Mouse (Mus musculus): ENCODE results near the gene Rps6kb1. TPM values are rescaled to one million over a fixed set of nuclear protein-coding genes. Genes with fewer than 3 reads are reported as not detected.
A peak's percentile ranks its signal among the peaks of the same experiment; 100 is the strongest.

Gene Rps6kb1
- polyA plus RNA-seq (2015; fragmentation: Nextera tagmentation; extraction: Ambion mirVana), result 58.2 and 65.2 TPM in 2 replicates

DNA sequence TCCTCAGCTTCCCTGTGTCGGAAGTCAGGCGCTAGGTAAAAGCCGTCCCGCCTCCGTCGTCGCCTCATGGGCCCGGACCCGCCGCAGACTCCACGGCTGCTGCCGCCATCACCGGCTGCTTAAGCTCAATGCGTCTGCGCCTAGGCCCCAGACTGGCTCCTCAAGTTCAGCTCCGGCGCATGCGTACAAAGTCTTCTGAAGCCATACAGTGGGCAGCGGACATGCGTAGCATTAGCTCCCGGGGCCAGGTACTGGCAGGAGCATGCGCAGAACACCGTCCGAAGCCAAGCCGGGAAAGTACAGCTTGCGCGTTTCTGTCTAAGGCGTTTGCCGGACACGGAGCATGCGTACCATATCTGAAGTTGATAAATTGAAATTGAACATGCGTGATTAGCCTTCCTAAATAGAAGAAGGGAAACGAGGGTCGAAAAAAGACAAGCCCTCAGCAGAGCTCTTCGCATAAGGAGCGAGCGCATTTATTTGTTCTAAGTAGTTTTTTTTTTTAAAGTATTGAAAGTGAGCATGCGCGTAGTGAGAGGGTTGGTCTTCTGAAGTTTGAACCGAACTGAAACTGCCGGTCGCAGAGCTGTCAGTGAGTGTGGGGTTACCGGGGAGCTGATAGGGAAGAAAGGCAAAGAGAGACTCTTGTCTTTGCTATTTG lies at the start of gene Rps6kb1, which contains the start of gene Tubd1:
TSS of gene Rps6kb1 (minus strand) at position 167 of the 661 bp plus-strand sequence.
TSS of gene Tubd1 (plus strand) at position 353 of the 661 bp plus-strand sequence.

DNA sequence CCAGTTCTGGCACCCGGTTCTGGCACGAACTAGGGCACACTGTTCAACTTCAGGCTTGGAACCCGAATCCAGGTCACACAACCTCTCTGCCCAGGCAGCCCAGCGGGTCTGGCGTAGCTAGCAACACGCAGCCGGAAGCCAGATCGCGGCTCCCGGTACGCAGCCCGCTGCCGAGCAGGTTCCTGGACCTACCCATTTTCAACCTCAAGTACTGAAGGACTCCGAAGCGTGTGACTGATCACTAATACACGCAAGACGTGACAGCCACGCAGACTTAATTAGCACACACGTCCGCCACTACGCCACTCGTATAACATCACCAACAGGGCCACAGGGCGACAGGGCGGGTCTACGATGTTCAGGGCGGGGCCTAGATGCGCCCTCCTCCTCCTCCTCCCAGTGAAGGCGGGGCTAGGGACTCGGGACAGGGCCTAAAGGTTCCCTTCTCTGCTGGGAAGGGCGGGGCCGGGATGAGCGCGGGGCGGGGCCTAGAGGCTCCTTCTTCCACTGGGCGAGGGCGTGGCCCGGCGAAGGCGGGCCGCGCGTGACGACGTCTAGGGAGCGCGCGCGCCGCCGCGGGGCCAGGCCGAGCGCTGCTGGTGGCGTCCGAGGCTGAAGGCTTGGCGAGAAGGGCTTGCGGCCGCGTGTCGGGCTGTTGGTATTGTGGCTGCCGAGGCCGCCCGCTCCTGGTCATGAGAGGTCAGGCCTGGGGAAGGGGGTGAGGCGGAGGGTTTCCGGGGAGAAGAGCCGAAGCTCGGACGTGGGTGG lies 60.3 kb downstream of the Rps6kb1 start, which contains the start of gene Rnft1:
TSS of gene Rnft1 (plus strand) at position 557 of the 768 bp plus-strand sequence.

MicroRNAs encoded within 50 kb of the gene (microRNA counts, 519-probe panel; counts per million panel counts)
- 5,065 counts per million, percentile 62 among the panel's probes with 10 or more counts for microRNA mmu-miR-21

Small RNA genes lying within 50 kb of the gene (microRNA-seq; reads per million reads assigned to microRNA genes)
- 5,314 reads per million, percentile 92 among the genes with 10 or more reads in this experiment for gene Mir21a

Other genes starting within 250 kb of the Rps6kb1 start
- 6.3 and 6.4 TPM in 2 replicates for gene Med13, start 187.2 kb downstream of the Rps6kb1 start, polyA plus RNA-seq (2015; fragmentation: Nextera tagmentation; extraction: Ambion mirVana)
- 15.0 and 15.2 TPM in 2 replicates for gene Rnft1, start 60.1 kb downstream of the Rps6kb1 start, polyA plus RNA-seq (2015; fragmentation: Nextera tagmentation; extraction: Ambion mirVana)
- 5.3 and 6.9 TPM in 2 replicates for gene Tubd1, start 186 bp upstream of the Rps6kb1 start, polyA plus RNA-seq (2015; fragmentation: Nextera tagmentation; extraction: Ambion mirVana)
- gene Vmp1, start 139.0 kb upstream of the Rps6kb1 start, polyA plus RNA-seq (2015; fragmentation: Nextera tagmentation; extraction: Ambion mirVana), result 131 and 143 TPM in 2 replicates
- 22.6 and 23.5 TPM in 2 replicates for gene Ptrh2, start 139.2 kb upstream of the Rps6kb1 start, polyA plus RNA-seq (2015; fragmentation: Nextera tagmentation; extraction: Ambion mirVana)
- gene Cltc, start 212.8 kb upstream of the Rps6kb1 start, polyA plus RNA-seq (2015; fragmentation: Nextera tagmentation; extraction: Ambion mirVana), result 115 and 131 TPM in 2 replicates